Mouse (Mus musculus): ENCODE measurements around the gene Tiam2. TPM values are rescaled to one million over a fixed set of nuclear protein-coding genes. Genes with fewer than 3 reads are reported as not detected.

Gene Tiam2
- total and polyA plus RNA-seq, 3 experiments: 0.42 to 1.9 TPM; not detected in 1

DNA sequence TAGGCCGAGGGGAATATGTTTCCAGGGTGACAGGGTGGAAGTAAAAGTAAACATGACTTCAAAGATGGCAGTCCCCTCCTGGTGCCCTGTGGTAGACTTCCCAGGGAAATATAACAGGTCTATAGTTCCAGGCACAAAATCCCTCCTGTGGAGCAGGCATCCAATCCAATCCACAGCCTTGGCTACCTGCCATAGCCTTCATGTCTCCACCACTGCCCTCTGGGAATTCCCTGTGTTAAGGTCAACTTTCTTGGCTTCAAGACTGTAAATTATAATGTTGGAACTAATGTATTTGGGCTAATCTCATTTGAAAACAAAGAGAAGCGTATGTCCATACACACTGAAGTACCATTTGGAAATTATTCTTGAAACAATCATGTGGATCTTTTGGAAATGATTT lies 97.0 kb downstream of the Tiam2 start:
- Histone ChIP-seq H3K27me3 (ENCODE audit: control insufficient read depth in 1 of 2, insufficient read depth in 2 of 2, low read length in 2 of 2) (peaks cover 0 to 6% of the 10 kb centered on the region in 2 experiments), H3K9me3 (replicated peaks; ENCODE audit: insufficient read depth, low read length) (no peaks in the 10 kb centered on the region), H3K79me2 (ENCODE audit: control insufficient read depth, insufficient read depth, low read length, poor library complexity) (no peaks in the 10 kb centered on the region), H3K9ac (ENCODE audit: control insufficient read depth, low read depth, low read length, poor library complexity, severe bottlenecking) (no peak overlapping the region), H3K4me1 (ENCODE audit: control insufficient read depth in 1 of 2, insufficient read depth in 2 of 2, low read length in 2 of 2) (no peaks in the 10 kb centered on the region), H3K4me3 (ENCODE audit: control insufficient read depth in 1 of 2, insufficient read depth in 1 of 2, low read depth in 2 of 2, low read length in 2 of 2) (no peak overlapping the region), H3K36me3 (ENCODE audit: control insufficient read depth in 1 of 2, insufficient read depth in 2 of 2, low read length in 2 of 2) (no peaks in the 10 kb centered on the region), H3K27ac (ENCODE audit: control insufficient read depth, low read depth, low read length) (no peak overlapping the region)
- TF ChIP-seq USF1 (IDR thresholded peaks at IDR 0.05; ENCODE audit: low read depth, low read length) (no peak), TCF12 (IDR thresholded peaks at IDR 0.05; ENCODE audit: low read depth, low read length) (no peak)
- DNase-seq (ENCODE audit: low read depth, low spot score): no peak

DNA sequence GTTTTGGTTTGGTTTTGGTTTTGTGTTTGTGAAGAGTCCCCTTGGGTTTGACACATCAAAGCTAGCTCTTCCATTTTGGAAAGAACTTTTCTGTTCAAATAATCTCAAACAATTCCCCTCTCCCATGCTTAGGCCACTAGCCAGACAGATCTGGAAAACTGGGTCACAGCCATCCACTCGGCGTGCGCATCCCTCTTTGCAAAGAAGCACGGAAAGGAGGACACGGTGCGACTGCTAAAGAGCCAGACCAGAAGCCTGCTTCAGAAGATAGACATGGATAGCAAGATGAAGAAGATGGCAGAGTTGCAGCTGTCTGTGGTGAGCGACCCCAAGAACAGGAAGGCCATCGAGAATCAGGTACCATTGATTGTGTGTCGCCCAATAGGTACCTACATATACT lies 102.3 kb downstream of the Tiam2 start:
- no peak for DNase-seq (ENCODE audit: low read depth, low spot score)
- TF ChIP-seq MXI1 (IDR thresholded peaks at IDR 0.05; ENCODE audit: low read depth, low read length): no peak
- no peak for TF ChIP-seq MAFK (IDR thresholded peaks at IDR 0.05; ENCODE audit: borderline replicate concordance, low read depth, low read length)
- TF ChIP-seq E2F4 (IDR thresholded peaks at IDR 0.05; ENCODE audit: borderline replicate concordance, low read depth, low read length): no peak
- TF ChIP-seq USF1 (IDR thresholded peaks at IDR 0.05; ENCODE audit: low read depth, low read length): no peak
- TF ChIP-seq JUND (IDR thresholded peaks at IDR 0.05; ENCODE audit: low read depth, low read length): no peak
- no peak for TF ChIP-seq NRF1 (IDR thresholded peaks at IDR 0.05; ENCODE audit: insufficient read depth, low read depth, low read length, poor library complexity, severe bottlenecking)
- no peak for TF ChIP-seq ZNF384 (IDR thresholded peaks at IDR 0.05; ENCODE audit: low read depth, low read length)
- TF ChIP-seq RCOR1 (IDR thresholded peaks at IDR 0.05; ENCODE audit: low read depth, low read length): no peak
- no peak for TF ChIP-seq ZMIZ1 (IDR thresholded peaks at IDR 0.05; ENCODE audit: low read depth, low read length)
- no peak for TF ChIP-seq ZC3H11A (IDR thresholded peaks at IDR 0.05; ENCODE audit: low read depth, low read length)
- no peak for TF ChIP-seq TCF12 (IDR thresholded peaks at IDR 0.05; ENCODE audit: low read depth, low read length)
- TF ChIP-seq NELFE (IDR thresholded peaks at IDR 0.05; ENCODE audit: low read depth, low read length): no peak
- no peak for TF ChIP-seq POLR2A (IDR thresholded peaks at IDR 0.05; ENCODE audit: control insufficient read depth in 1 of 2, insufficient read depth in 1 of 2, low read depth in 1 of 2, low read length in 2 of 2, poor library complexity in 1 of 2)
- TF ChIP-seq MAX (IDR thresholded peaks at IDR 0.05; ENCODE audit: low read length): no peak
- TF ChIP-seq BHLHE40 (IDR thresholded peaks at IDR 0.05; ENCODE audit: borderline replicate concordance, low read depth, low read length): no peak
- no peak for TF ChIP-seq CTCF (IDR thresholded peaks at IDR 0.05 in 2 of 3, conservative IDR thresholded peaks at IDR 0.05 in 1 of 3; ENCODE audit: control insufficient read depth in 1 of 3, insufficient read depth in 1 of 3, low read depth in 2 of 3, low read length in 3 of 3, poor library complexity in 1 of 3, severe bottlenecking in 1 of 3)
- TF ChIP-seq HCFC1 (IDR thresholded peaks at IDR 0.05; ENCODE audit: low read depth, low read length): no peak
- H3K9ac ChIP-seq (ENCODE audit: control insufficient read depth, low read depth, low read length, poor library complexity, severe bottlenecking): no peak overlapping the region
- no peaks in the 10 kb centered on the region for H3K4me1 ChIP-seq (ENCODE audit: control insufficient read depth in 1 of 2, insufficient read depth in 2 of 2, low read length in 2 of 2)
- H3K4me3 ChIP-seq (ENCODE audit: control insufficient read depth in 1 of 2, insufficient read depth in 1 of 2, low read depth in 2 of 2, low read length in 2 of 2): no peak overlapping the region
- no peaks in the 10 kb centered on the region for H3K36me3 ChIP-seq (ENCODE audit: control insufficient read depth in 1 of 2, insufficient read depth in 2 of 2, low read length in 2 of 2)
- no peak overlapping the region for H3K27ac ChIP-seq (ENCODE audit: control insufficient read depth, low read depth, low read length)
- H3K79me2 ChIP-seq (ENCODE audit: control insufficient read depth, insufficient read depth, low read length, poor library complexity): no peaks in the 10 kb centered on the region
- H3K27me3 ChIP-seq (ENCODE audit: control insufficient read depth in 1 of 2, insufficient read depth in 2 of 2, low read length in 2 of 2): peaks cover 0 to 1% of the 10 kb centered on the region in 2 experiments; a peak in 1 of 4 replicates
- no peaks in the 10 kb centered on the region for H3K9me3 ChIP-seq (replicated peaks; ENCODE audit: insufficient read depth, low read length)

Data from MEL (cell line).